Mouse (Mus musculus) neural tube, embryonic 15.5 days (tissue): ENCODE data around the gene Syt9. TPM values are rescaled to one million over a fixed set of nuclear protein-coding genes. Genes with fewer than 3 reads are reported as not detected.

Experiments used
- ATAC-seq: fragments of 200-750 bp; cut with Nextera tagmentation; 2 replicates; pipeline ENCODE4 v1.8.0; 2017; ENCODE audit warnings: mild to moderate bottlenecking, moderate TSS enrichment, moderate library complexity; ENCODE audit not compliant: low FRiP score
- H3K27ac ChIP-seq: fragments of 300-500 bp; sonication (generic); replicated peaks from 2 replicates; pipeline ENCODE4 v1.5.1; 2015; ENCODE audit warnings: mild to moderate bottlenecking, inconsistent platforms
- H3K27me3 ChIP-seq: fragments of 300-500 bp; sonication (generic); replicated peaks from 2 replicates; pipeline ENCODE4 v1.6.1; 2015; ENCODE audit warnings: inconsistent platforms
- H3K36me3 ChIP-seq: fragments of 300-500 bp; sonication (generic); 2 replicates; pipeline ENCODE4 v1.6.1; 2015; ENCODE audit warnings: inconsistent platforms
- H3K4me1 ChIP-seq: fragments of 300-500 bp; sonication (generic); 2 replicates; pipeline ENCODE4 v1.6.1; 2015; ENCODE audit warnings: inconsistent platforms
- H3K4me2 ChIP-seq: fragments of 300-500 bp; sonication (generic); 2 replicates; pipeline ENCODE4 v1.6.1; 2015; ENCODE audit warnings: inconsistent platforms, mild to moderate bottlenecking, moderate library complexity
- H3K4me3 ChIP-seq: fragments of 300-500 bp; sonication (generic); replicated peaks from 2 replicates; pipeline ENCODE4 v1.5.1; 2015; ENCODE audit warnings: mild to moderate bottlenecking, inconsistent platforms
- H3K9ac ChIP-seq: fragments of 300-500 bp; sonication (generic); replicated peaks from 2 replicates; pipeline ENCODE4 v1.6.1; 2015; ENCODE audit warnings: mild to moderate bottlenecking, inconsistent platforms
- H3K9me3 ChIP-seq: fragments of 300-500 bp; sonication (generic); replicated peaks from 2 replicates; pipeline ENCODE4 v1.6.1; 2016; ENCODE audit warnings: inconsistent platforms
- WGBS: fragments of 180-500 bp; shearing (Covaris S2); methylation state at CpG from one replicate; pipeline ENCODE4 v1.1.7; 2015; ENCODE audit warnings: mixed read lengths; 5-methylcytosine and 5-hydroxymethylcytosine counted together
- polyA plus RNA-seq: library from polyadenylated mRNA; unstranded; fragments of >200 nt; fragmentation: Nextera tagmentation; extraction: Ambion mirVana; gene quantifications from 2 replicates; pipeline ENCODE4 v1.2.1, GENCODE M21; 2015

Syt9 gene
- polyA plus RNA-seq, 1 experiment from 2014 or later = 10.9 TPM

DNA sequence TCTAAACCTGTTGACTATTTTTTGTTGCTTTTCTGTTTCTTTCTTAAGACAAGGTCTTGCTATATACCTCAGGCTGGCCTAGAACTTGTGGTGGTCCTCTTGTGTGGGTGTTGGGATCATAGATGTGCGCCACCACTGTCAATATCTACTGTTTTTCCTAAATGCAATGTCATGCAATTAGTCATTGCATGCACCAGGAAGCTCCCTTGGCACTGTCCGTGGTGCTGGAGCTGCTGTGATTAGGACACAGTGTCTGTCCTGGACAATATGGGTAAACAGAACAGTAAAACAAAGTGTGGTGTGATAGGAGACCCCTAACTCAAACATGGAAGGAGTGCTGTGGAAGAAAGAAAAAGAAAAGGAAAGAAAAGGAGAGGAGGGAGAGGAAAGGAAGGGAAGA, 22.2 kb downstream of the Syt9 start:
- H3K36me3 ChIP-seq = no peaks in the 10 kb centered on the region
- H3K27me3 ChIP-seq = no peaks in the 10 kb centered on the region
- WGBS = 76% methylated on average over 2 of the region's 2 CpGs

DNA sequence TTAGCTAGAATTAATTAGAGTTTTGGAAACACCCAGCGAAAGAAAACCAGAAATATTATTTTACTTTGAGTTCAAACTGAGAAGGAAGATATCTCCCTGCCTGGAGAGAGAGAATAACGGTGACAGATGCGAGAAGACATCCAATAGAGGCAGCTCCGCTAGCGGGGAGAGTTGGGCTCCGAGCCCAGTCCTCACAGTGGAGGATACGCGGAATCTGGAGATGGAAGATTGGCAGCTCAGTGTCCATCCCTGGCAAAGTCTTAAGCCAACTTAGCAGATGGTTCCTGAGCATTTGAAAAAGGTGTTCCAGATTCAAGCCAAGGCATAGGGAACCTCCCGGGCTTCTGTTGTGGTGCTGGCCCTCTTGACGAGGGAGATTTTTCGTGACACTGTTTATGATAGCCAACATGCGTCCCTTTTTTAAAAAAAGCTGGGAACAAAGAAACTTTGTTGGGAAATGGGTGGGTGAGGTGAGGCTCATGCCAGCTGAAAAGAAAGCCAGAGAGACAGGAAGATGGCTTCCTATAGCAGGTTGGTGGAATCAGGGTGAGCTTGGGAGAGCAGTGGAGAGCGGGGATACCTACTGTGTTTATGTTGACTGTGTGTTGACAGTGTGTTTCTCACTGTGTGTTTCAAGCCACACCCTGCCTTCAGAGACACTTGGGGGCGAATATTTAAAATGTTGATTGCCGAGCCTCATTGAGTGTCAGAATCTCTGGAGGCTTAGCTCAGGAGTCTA, 29.7 kb downstream of the Syt9 start:
- Histone ChIP-seq H3K4me3 (no peak overlapping the region), H3K4me2 (no peak overlapping the region), H3K9me3 (no peaks in the 10 kb centered on the region), H3K27me3 (no peaks in the 10 kb centered on the region), H3K36me3 (no peaks in the 10 kb centered on the region), H3K4me1 (no peaks in the 10 kb centered on the region), H3K27ac (no peak overlapping the region), H3K9ac (no peak overlapping the region)
- WGBS = 90% methylated on average over 15 of the region's 15 CpGs
- no peak for ATAC-seq

More for the DNA sequence above, 22.2 kb downstream of the Syt9 start:
- H3K4me1 ChIP-seq = 0 out of 2 replicates have a peak, but pooled peaks cover 3% of the 10 kb centered on the region
- H3K9me3 ChIP-seq = no peaks in the 10 kb centered on the region
- ATAC-seq = no peak
- no peak overlapping the region for H3K9ac ChIP-seq
- H3K4me2 ChIP-seq = no peak overlapping the region
- H3K27ac ChIP-seq = no peak overlapping the region
- no peak overlapping the region for H3K4me3 ChIP-seq

DNA sequence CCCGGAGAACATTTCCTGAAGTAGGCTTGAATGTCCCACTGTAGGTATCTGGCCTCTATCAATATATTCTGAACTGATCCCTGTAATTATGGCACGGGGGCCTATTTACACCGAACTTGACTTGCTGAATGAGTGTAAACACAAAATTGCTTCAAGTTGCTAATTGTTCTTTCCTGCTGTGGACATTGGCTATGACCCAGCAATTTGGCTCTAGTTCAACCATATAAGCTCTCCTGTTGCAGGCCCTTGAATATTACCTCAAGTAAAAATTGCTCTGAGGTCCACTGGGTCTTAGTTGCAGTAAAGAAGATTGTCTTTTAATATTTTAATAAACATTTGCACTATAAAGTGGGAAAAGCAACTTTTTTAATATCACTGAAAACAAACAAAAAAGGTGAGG, 32.7 kb downstream of the Syt9 start:
- no peaks in the 10 kb centered on the region for H3K9me3 ChIP-seq
- no peak overlapping the region for H3K27ac ChIP-seq
- H3K27me3 ChIP-seq = no peaks in the 10 kb centered on the region
- H3K36me3 ChIP-seq = no peaks in the 10 kb centered on the region
- no peak overlapping the region for H3K4me2 ChIP-seq
- H3K4me1 ChIP-seq = no peaks in the 10 kb centered on the region
- 62% methylated on average over 3 of the region's 3 CpGs for WGBS
- peak; percentile 67 for ATAC-seq
- H3K9ac ChIP-seq = no peak overlapping the region
- no peak overlapping the region for H3K4me3 ChIP-seq

DNA sequence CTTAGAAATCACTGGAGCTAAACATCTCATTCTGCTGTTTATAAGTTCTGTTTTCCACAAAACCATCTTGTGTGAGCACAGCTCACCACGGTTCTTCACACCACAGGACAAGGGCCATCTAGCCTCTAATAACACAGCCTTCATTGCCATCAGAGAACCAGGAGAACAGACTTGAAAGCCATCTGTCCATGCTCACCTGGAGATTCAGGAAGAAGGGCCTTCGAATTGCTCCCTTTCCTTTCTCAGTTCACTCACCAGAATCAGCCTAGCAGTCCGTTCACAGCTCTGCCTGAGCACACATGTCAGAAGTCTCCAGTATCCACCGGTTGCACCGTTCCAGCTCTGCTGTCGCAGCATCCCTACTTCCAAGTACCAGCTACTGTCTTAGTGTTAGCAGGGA, 44.4 kb downstream of the Syt9 start:
- Histone ChIP-seq H3K27me3 (no peaks in the 10 kb centered on the region), H3K4me1 (no peaks in the 10 kb centered on the region), H3K36me3 (no peaks in the 10 kb centered on the region), H3K4me2 (no peak overlapping the region), H3K9me3 (no peaks in the 10 kb centered on the region), H3K9ac (no peak overlapping the region), H3K27ac (no peak overlapping the region), H3K4me3 (no peak overlapping the region)
- no peak for ATAC-seq
- 92% methylated on average over 6 of the region's 6 CpGs for WGBS

- Histone ChIP-seq H3K4me1 (no peaks in the 10 kb centered on the region), H3K27me3 (no peaks in the 10 kb centered on the region), H3K27ac (no peak overlapping the region), H3K4me2 (no peak overlapping the region), H3K9me3 (no peaks in the 10 kb centered on the region), H3K9ac (no peak overlapping the region), H3K36me3 (no peaks in the 10 kb centered on the region), H3K4me3 (no peak overlapping the region)
- WGBS = 75% methylated on average over 3 of the region's 3 CpGs
- no peak for ATAC-seq
Measured at GRCm38 (mm10) chr7:107417043-107417850, 46.7 kb downstream of the Syt9 start.

DNA sequence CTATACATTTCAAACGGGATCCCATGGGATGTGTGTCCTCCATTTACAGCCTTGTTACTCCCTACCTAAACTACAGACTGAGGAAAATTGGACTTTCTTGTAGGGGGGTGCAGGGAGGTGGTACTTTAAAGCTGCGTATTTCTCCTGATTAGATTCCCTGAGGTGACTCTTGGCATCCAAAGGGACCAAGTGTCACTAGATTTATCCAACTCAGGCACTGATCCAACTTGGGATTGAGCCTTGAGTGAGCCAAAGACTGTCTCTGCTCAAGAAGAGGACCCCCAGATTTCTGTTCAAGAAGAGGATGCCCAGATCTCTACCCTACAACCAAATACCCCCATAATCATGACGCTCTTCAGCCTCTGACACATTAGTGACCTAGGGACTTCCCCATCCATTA, 66.9 kb downstream of the Syt9 start:
- Histone ChIP-seq H3K4me1 (no peaks in the 10 kb centered on the region), H3K36me3 (no peaks in the 10 kb centered on the region), H3K27me3 (no peaks in the 10 kb centered on the region), H3K27ac (no peak overlapping the region), H3K4me2 (no peak overlapping the region), H3K9me3 (no peaks in the 10 kb centered on the region), H3K4me3 (no peak overlapping the region), H3K9ac (no peak overlapping the region)
- WGBS = 93% methylated on average over 3 of the region's 3 CpGs
- no peak for ATAC-seq

GRCm38 (mm10) chr7:107444579-107444978, 74.1 kb downstream of the Syt9 start:
- H3K4me3 ChIP-seq = no peak overlapping the region
- H3K36me3 ChIP-seq = no peaks in the 10 kb centered on the region
- H3K27me3 ChIP-seq = no peaks in the 10 kb centered on the region
- H3K9ac ChIP-seq = no peak overlapping the region
- ATAC-seq = no peak
- H3K4me1 ChIP-seq = no peaks in the 10 kb centered on the region
- H3K9me3 ChIP-seq = no peaks in the 10 kb centered on the region
- no peak overlapping the region for H3K27ac ChIP-seq
- H3K4me2 ChIP-seq = no peak overlapping the region

DNA sequence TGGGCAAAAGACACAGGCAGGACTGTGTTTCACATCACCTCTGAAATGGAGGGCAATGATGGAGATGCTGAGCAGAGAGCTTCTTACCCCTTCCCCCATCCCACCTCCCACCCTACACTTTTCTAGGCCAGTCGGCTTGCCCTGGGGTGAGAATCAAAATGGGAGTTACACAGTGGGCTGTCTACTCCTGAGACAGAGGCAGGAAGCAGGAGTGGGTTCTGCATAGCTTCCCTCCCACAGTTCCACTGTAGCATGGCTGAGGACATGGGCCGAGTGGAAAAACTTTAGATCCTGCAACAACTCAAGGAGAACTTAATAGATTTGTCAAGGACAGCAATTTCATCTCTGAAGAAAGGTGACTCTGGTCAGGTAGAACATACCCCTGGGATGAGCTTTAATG, 84.1 kb downstream of the Syt9 start:
- no peaks in the 10 kb centered on the region for H3K9me3 ChIP-seq
- no peak overlapping the region for H3K9ac ChIP-seq
- WGBS = 74% methylated on average over 2 of the region's 2 CpGs
- H3K27ac ChIP-seq = peak overlapping the region; percentile 58
- no peak overlapping the region for H3K4me3 ChIP-seq
- H3K4me2 ChIP-seq = no peak overlapping the region
- ATAC-seq = peak; percentile 70
- H3K4me1 ChIP-seq = peaks cover 11% of the 10 kb centered on the region
- H3K36me3 ChIP-seq = no peaks in the 10 kb centered on the region
- no peaks in the 10 kb centered on the region for H3K27me3 ChIP-seq

- Histone ChIP-seq H3K4me2 (no peak overlapping the region), H3K27ac (peak overlapping the region; percentile 58), H3K9me3 (no peaks in the 10 kb centered on the region), H3K36me3 (no peaks in the 10 kb centered on the region), H3K4me1 (peaks cover 11% of the 10 kb centered on the region), H3K9ac (no peak overlapping the region), H3K27me3 (no peaks in the 10 kb centered on the region), H3K4me3 (no peak overlapping the region)
- peak; percentile 88 for ATAC-seq
- 38% methylated on average over 5 of the region's 5 CpGs for WGBS
Measured at GRCm38 (mm10) chr7:107455118-107455521, 84.6 kb downstream of the Syt9 start.

DNA sequence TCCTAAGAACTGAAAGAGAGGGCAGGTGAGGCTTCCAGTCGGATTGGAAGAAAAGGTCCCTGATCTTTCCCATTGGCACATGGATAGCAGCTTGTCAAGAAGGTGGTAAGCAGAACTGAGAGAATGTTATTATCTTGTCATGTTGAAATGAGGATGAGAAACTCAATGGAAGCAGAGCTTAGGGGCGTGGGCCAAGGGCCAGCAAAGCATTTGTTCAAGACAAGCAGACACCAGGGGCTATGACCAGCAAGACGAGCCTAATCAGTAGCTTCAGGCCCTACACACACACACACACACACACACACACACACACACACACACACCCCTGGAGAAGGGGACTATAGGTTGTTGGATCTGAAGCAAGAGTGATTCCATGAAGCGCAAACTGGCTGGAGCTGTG, 90.6 kb downstream of the Syt9 start:
- no peak overlapping the region for H3K27ac ChIP-seq
- 92% methylated on average over 4 of the region's 4 CpGs for WGBS

DNA sequence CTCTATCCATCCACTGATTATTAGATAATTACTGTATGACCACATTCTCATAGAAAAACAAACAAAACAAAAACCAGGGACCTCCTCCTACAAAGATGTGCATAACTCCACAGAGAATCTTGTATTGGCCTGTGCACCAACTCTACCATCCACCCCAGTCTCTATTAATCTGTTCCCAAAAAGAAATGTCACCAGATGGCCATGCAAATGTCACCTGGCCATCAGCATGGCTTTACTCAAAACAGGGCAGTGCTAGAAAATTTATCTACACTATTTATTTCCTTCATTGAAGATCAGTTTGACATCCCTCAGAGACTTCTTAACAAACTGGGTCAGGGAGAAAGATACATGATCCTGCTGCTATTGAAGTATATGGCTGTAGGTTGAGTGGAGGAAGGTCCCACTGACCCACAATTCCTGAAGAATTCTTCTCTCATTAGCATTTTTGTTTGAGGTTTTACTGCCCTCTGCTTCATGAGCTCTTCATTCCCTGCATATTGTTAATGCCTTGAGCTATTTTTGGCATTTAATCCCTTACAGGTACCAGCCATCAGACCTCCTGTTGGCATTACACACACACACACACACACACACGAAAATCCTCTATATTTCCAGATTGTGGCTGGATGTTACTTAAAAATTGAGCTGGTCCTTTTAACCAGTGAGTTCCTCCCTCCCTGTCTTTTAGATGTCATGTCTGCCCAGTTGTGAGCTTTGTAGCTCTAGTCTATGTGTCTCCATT, 91.3 kb downstream of the Syt9 start:
- Histone ChIP-seq H3K9ac (no peak overlapping the region), H3K4me2 (no peak overlapping the region), H3K4me3 (no peak overlapping the region), H3K36me3 (no peaks in the 10 kb centered on the region), H3K9me3 (no peaks in the 10 kb centered on the region), H3K27me3 (no peaks in the 10 kb centered on the region), H3K27ac (no peak overlapping the region), H3K4me1 (no peaks in the 10 kb centered on the region)
- ATAC-seq = no peak
- WGBS = 84% methylated on average over 1 of the region's 1 CpGs

More for the DNA sequence above, 90.6 kb downstream of the Syt9 start:
- H3K27me3 ChIP-seq = no peaks in the 10 kb centered on the region
- no peaks in the 10 kb centered on the region for H3K36me3 ChIP-seq
- H3K9ac ChIP-seq = no peak overlapping the region
- no peak overlapping the region for H3K4me2 ChIP-seq
- H3K4me1 ChIP-seq = no peaks in the 10 kb centered on the region
- no peak for ATAC-seq
- H3K4me3 ChIP-seq = no peak overlapping the region
- no peaks in the 10 kb centered on the region for H3K9me3 ChIP-seq
